Mouse (Mus musculus) liver, embryonic 11.5 days (tissue): Measurements from ENCODE around the gene Syn3. TPM values are rescaled to one million over a fixed set of nuclear protein-coding genes. Genes with fewer than 3 reads are reported as not detected.

ENCODE experiments used
- ATAC-seq: fragments of 200-750 bp; cut with Nextera tagmentation; replicated peaks from 2 replicates; pipeline ENCODE4 v1.8.0; 2017; ENCODE audit warnings: moderate number of reproducible peaks, mild to moderate bottlenecking, moderate TSS enrichment, moderate library complexity; ENCODE audit not compliant: low FRiP score
- DNase-seq: peaks from one replicate; pipeline ENCODE4 v3.0.0-alpha.2; 2017; ENCODE audit warnings: low spot score
- H3K27ac ChIP-seq: fragments of 300-500 bp; sonication (generic); 2 replicates; pipeline ENCODE4 v1.5.1; 2014; ENCODE audit warnings: mild to moderate bottlenecking, low read depth, low read length, control low read depth
- H3K27me3 ChIP-seq: fragments of 300-500 bp; sonication (generic); replicated peaks from 2 replicates; pipeline ENCODE4 v1.6.1; 2014; ENCODE audit warnings: low read length, mixed read lengths; ENCODE audit not compliant: control insufficient read depth, insufficient read depth
- H3K36me3 ChIP-seq: fragments of 300-500 bp; sonication (generic); 2 replicates; pipeline ENCODE4 v1.6.1; 2014; ENCODE audit warnings: mild to moderate bottlenecking, low read length, moderate library complexity, mixed read lengths; ENCODE audit not compliant: control insufficient read depth, insufficient read depth
- H3K4me1 ChIP-seq: fragments of 300-500 bp; sonication (generic); replicated peaks from 2 replicates; pipeline ENCODE4 v1.6.1; 2014; ENCODE audit warnings: low read length, mixed read lengths; ENCODE audit not compliant: control insufficient read depth, insufficient read depth
- H3K4me2 ChIP-seq: fragments of 300-500 bp; sonication (generic); 2 replicates; pipeline ENCODE4 v1.6.1; 2014; ENCODE audit warnings: mild to moderate bottlenecking, control low read depth, moderate library complexity
- H3K4me3 ChIP-seq: fragments of 300-500 bp; sonication (generic); 2 replicates; pipeline ENCODE4 v1.5.1; 2014; ENCODE audit warnings: low read depth, low read length, control low read depth
- H3K9ac ChIP-seq: fragments of 300-500 bp; sonication (generic); 2 replicates; pipeline ENCODE4 v1.6.1; 2014; ENCODE audit warnings: low read depth, low read length, control low read depth
- H3K9me3 ChIP-seq: fragments of 300-500 bp; sonication (generic); 2 replicates; pipeline ENCODE4 v1.6.1; 2016; ENCODE audit warnings: low read length, inconsistent platforms, mixed read lengths; ENCODE audit not compliant: control insufficient read depth
- whole genome bisulfite sequencing: fragments of 180-500 bp; shearing (Covaris S2); extraction: QIAGEN DNeasy Blood & Tissue Kit; methylation state at CpG from one replicate; pipeline ENCODE4 v1.1.7; 2014; 5-methylcytosine and 5-hydroxymethylcytosine counted together
- polyA plus RNA-seq: library from polyadenylated mRNA; unstranded; fragments of >200 nt; fragmentation: Nextera tagmentation; extraction: Ambion mirVana; gene quantifications from 2 replicates; pipeline ENCODE4 v1.2.1, GENCODE M21; 2014

Gene Syn3
- polyA plus RNA-seq, 1 experiment from 2014 or later = 0.58 TPM

DNA sequence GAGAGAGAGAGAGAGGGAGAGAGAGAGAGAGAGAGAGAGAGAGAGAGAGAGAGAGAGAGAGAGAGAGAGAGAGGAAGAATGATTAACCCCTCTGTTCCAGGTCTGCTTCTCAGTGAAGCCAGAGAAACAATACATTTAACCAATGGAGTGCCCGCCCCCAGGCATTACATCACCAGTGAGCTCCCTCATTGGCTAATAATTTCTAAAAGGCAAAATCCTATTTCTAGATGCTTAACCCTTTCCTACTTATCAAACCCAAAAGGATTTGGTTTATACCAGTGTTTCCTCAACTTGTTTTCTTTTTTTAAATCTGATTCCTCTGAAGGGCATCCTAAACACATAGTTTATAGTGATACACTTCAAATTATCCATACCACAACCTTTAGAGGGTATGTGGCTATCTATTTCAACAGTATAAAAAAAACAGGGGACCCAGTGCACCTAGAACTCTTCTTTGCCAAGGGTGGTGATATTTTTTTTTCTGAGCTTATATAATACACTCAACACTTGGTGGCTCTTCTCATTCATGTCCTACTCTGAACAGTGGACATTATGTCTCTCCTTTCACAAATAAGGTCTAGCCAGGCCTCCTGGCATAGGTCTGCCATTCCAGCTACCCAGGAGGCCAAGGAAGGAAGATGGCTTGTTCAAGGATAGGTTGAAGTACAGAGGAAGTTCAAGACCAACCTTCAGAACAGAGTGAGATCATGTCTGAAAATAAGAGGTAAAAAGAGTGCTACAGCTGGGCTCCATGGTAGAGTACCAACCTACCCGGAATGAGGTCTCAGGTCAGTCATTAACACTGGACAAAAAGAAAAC, 6.4 kb downstream of the Syn3 start:
- H3K9me3 ChIP-seq = no peaks in the 10 kb centered on the region
- H3K36me3 ChIP-seq = no peaks in the 10 kb centered on the region
- DNase-seq = no peak
- H3K27me3 ChIP-seq = no peaks in the 10 kb centered on the region
- H3K4me3 ChIP-seq = no peak overlapping the region
- no peaks in the 10 kb centered on the region for H3K4me1 ChIP-seq
- no peak overlapping the region for H3K27ac ChIP-seq
- WGBS = 44% methylated on average over 2 of the region's 2 CpGs
- H3K4me2 ChIP-seq = no peak overlapping the region
- no peak for ATAC-seq
- no peak overlapping the region for H3K9ac ChIP-seq

GRCm38 (mm10) chr10:86491316-86492088, 7.2 kb downstream of the Syn3 start:
- 27% methylated on average over 3 of the region's 3 CpGs for WGBS
- no peaks in the 10 kb centered on the region for H3K36me3 ChIP-seq
- no peak overlapping the region for H3K4me3 ChIP-seq
- H3K4me2 ChIP-seq = no peak overlapping the region
- H3K4me1 ChIP-seq = no peaks in the 10 kb centered on the region
- H3K9ac ChIP-seq = no peak overlapping the region
- DNase-seq = no peak
- no peaks in the 10 kb centered on the region for H3K27me3 ChIP-seq
- no peak for ATAC-seq
- no peak overlapping the region for H3K27ac ChIP-seq
- H3K9me3 ChIP-seq = no peaks in the 10 kb centered on the region

DNA sequence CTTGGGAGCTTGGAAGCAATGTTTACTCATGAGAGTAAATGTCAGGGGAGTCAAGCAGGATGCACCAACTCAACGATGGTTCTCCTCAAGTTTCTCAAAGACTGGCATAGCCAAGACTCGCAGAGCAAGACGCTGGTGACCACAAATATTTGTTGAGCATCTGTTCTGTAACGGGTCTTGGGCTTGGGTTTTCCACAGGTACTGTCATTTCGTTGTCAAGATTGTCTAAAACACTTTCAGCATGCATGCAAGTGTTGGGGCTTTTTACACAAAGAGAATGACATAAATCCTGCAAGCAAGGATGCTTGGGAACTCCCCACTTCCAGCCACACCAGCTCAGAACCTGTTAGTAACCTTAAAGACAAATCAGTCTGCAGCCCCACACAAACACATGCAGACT, 10.2 kb downstream of the Syn3 start:
- Histone ChIP-seq H3K4me2 (no peak overlapping the region), H3K27me3 (no peaks in the 10 kb centered on the region), H3K27ac (no peak overlapping the region), H3K9ac (no peak overlapping the region), H3K4me3 (no peak overlapping the region), H3K4me1 (no peaks in the 10 kb centered on the region), H3K9me3 (no peaks in the 10 kb centered on the region), H3K36me3 (no peaks in the 10 kb centered on the region)
- no peak for ATAC-seq
- DNase-seq = no peak
- 66% methylated on average over 5 of the region's 5 CpGs for WGBS

DNA sequence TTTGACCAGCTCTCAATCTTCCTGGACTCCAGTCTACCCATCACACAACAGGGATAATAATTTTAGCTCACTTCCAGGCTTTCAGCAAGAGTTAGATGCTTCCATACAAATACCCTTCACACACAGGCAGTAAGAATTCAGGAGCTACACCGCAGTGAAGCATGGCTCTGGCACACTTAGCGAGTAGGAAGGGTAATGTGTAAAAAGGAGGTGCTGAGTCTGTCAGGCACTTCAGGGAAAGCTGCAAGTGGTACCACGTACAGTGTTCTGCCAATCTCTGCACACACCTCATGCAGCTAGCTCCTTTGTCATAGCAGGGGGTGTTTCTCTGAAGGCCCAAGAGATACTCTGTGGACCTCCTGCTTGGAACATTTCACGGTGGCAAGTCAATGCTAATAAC, 12.7 kb downstream of the Syn3 start:
- H3K4me1 ChIP-seq = no peaks in the 10 kb centered on the region
- no peak overlapping the region for H3K9ac ChIP-seq
- H3K36me3 ChIP-seq = no peaks in the 10 kb centered on the region
- H3K27me3 ChIP-seq = no peaks in the 10 kb centered on the region
- no peak overlapping the region for H3K4me2 ChIP-seq
- DNase-seq = no peak
- no peak overlapping the region for H3K27ac ChIP-seq
- H3K4me3 ChIP-seq = no peak overlapping the region
- no peaks in the 10 kb centered on the region for H3K9me3 ChIP-seq
- no peak for ATAC-seq
- 60% methylated on average over 4 of the region's 4 CpGs for WGBS

GRCm38 (mm10) chr10:86483968-86484367, 14.7 kb downstream of the Syn3 start:
- H3K36me3 ChIP-seq = no peaks in the 10 kb centered on the region
- no peaks in the 10 kb centered on the region for H3K27me3 ChIP-seq
- no peak overlapping the region for H3K4me2 ChIP-seq
- 8% methylated on average over 3 of the region's 3 CpGs for WGBS
- DNase-seq = no peak
- H3K9ac ChIP-seq = no peak overlapping the region
- H3K9me3 ChIP-seq = no peaks in the 10 kb centered on the region
- H3K4me1 ChIP-seq = no peaks in the 10 kb centered on the region
- H3K4me3 ChIP-seq = no peak overlapping the region
- no peak overlapping the region for H3K27ac ChIP-seq
- ATAC-seq = no peak

DNA sequence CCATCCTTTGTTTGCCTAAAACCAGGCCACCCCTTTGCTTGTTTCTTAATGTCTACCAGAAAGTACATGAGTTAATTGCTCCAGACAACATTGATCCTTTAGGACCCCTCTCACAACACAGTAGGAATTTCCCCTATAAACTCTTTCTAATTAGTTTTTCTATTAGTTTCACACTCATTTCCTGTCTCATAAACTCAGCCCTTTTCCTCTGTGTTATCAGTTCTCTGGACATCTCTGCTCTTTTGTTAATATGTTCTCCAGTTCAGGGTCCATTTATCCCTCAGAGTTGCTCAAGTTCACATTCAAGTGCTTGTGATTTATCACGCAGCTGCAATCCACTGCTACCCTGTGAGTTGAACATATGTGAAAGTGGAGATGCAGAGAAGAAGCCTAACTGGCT, 16.2 kb downstream of the Syn3 start:
- DNase-seq (no peak), ATAC-seq (no peak)
- no peak overlapping the region for H3K4me2 ChIP-seq
- no peak overlapping the region for H3K27ac ChIP-seq
- WGBS = 63% methylated on average over 1 of the region's 1 CpGs
- H3K4me1 ChIP-seq = no peaks in the 10 kb centered on the region
- no peak overlapping the region for H3K4me3 ChIP-seq
- no peaks in the 10 kb centered on the region for H3K36me3 ChIP-seq
- no peak overlapping the region for H3K9ac ChIP-seq
- H3K27me3 ChIP-seq = no peaks in the 10 kb centered on the region
- H3K9me3 ChIP-seq = no peaks in the 10 kb centered on the region

DNA sequence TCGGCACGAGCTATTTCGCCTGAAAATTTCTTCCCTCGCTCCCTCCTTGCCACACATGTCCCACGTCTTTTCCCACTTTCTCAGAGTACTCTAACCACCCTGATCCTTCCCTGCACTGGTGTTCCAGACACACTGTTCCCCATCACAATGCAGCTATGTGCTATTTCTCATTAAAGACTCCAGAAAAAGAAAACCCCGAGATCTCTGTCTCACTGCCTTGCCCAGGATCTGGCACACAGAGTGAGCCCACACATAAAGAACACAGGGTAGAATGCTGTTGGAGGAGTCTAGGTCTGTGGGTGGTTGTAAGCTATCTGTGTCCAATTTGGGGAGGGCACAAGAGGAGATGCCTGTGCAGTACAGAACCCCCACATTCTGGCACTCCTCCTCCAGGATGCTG, 18.0 kb downstream of the Syn3 start:
- DNase-seq (no peak), ATAC-seq (no peak)
- Histone ChIP-seq H3K9ac (no peak overlapping the region), H3K4me2 (no peak overlapping the region), H3K27ac (no peak overlapping the region), H3K36me3 (no peaks in the 10 kb centered on the region), H3K9me3 (no peaks in the 10 kb centered on the region), H3K27me3 (no peaks in the 10 kb centered on the region), H3K4me1 (no peaks in the 10 kb centered on the region), H3K4me3 (no peak overlapping the region)
- 84% methylated on average over 6 of the region's 6 CpGs for WGBS

GRCm38 (mm10) chr10:86479718-86480121, 19.0 kb downstream of the Syn3 start:
- no peak overlapping the region for H3K27ac ChIP-seq
- ATAC-seq (no peak), DNase-seq (no peak)
- WGBS = 51% methylated on average over 4 of the region's 4 CpGs
- no peaks in the 10 kb centered on the region for H3K27me3 ChIP-seq
- no peak overlapping the region for H3K9ac ChIP-seq
- no peak overlapping the region for H3K4me2 ChIP-seq
- H3K4me3 ChIP-seq = no peak overlapping the region
- H3K36me3 ChIP-seq = no peaks in the 10 kb centered on the region
- no peaks in the 10 kb centered on the region for H3K9me3 ChIP-seq
- no peaks in the 10 kb centered on the region for H3K4me1 ChIP-seq

GRCm38 (mm10) chr10:86476720-86477119, 22.0 kb downstream of the Syn3 start:
- Histone ChIP-seq H3K27me3 (no peaks in the 10 kb centered on the region), H3K9me3 (no peaks in the 10 kb centered on the region), H3K4me2 (no peak overlapping the region), H3K36me3 (no peaks in the 10 kb centered on the region), H3K4me1 (no peaks in the 10 kb centered on the region), H3K9ac (no peak overlapping the region), H3K27ac (no peak overlapping the region), H3K4me3 (no peak overlapping the region)
- WGBS = 85% methylated on average over 7 of the region's 7 CpGs
- DNase-seq (no peak), ATAC-seq (no peak)
